Mouse (Mus musculus): ENCODE results near the gene Serpina1e.

GRCm38 (mm10) chr12:103966761-103967160 lies 8.0 kb upstream of the Serpina1e start:
- TF ChIP-seq CTCF (IDR thresholded peaks at IDR 0.05; ENCODE audit: extremely low read depth, insufficient read depth, insufficient read length, insufficient replicate concordance), result no peak
- TF ChIP-seq POLR2A (IDR thresholded peaks at IDR 0.05; ENCODE audit: low read depth, low read length), result no peak

All from spleen, adult 2 months (tissue).